Mouse (Mus musculus) embryonic stem cell, embryonic (primary cell): ENCODE results near the gene Larp4b.
"Not testable (repeated sequence)": the region's sequence is repeated elsewhere in the genome, so short reads cannot be mapped to it uniquely, and the experiment has no call there.

ENCODE experiments used
- CTCF ChIA-PET, 4 experiments: fragments of 300-600 bp in 2 of 4; fragments of 350-600 bp in 2 of 4; sonication (Branson Sonifier 250); formaldehyde crosslinking; loops; one replicate each; lab custom pipeline; 2022; ENCODE audit warnings: inconsistent platforms in 2 of 4; lab: Charles Lee
- POLR2A ChIA-PET, 4 experiments: fragments of 300-600 bp in 2 of 4; fragments of 350-600 bp in 2 of 4; sonication (Branson Sonifier 250); formaldehyde crosslinking; loops; one replicate each; lab custom pipeline; 2022; ENCODE audit warnings: antibody characterized with exemption in 4 of 4, inconsistent platforms in 1 of 4; lab: Charles Lee

Larp4b gene

GRCm38 (mm10) chr13:9093316-9094155 is at the start of gene Larp4b:
TSS of gene Larp4b (plus strand) at chr13:9093881.
- POLR2A ChIA-PET, result interaction anchor here in 3 of 4 experiments (0.5 to 3.7 kb wide), 33 partner anchors 9 to 1248 kb away, joined by 3 to 17 read pairs (median 3); partner anchors contain the start of gene Idi1 (in 1 of the 3)

GRCm38 (mm10) chr13:9044731-9045130 is 49.0 kb upstream of the Larp4b start:
- POLR2A ChIA-PET, result interaction anchor here in 1 of 4 experiments (0.7 kb wide), 1 partner anchor 15 kb away, joined by 3 read pairs; no protein-coding TSS in a partner anchor
- CTCF ChIA-PET, result no interaction called here

More at GRCm38 (mm10) chr13:9093316-9094155, at the start of gene Larp4b:
- CTCF ChIA-PET, result interaction anchor here in 2 of 4 experiments (0.7 kb wide), 2 partner anchors 296 to 1033 kb away, joined by 4 to 8 read pairs; no protein-coding TSS in a partner anchor

- POLR2A ChIA-PET, CTCF ChIA-PET: not testable (repeated sequence)
These were observed 41.5 kb upstream of the Larp4b start for GRCm38 (mm10) chr13:9052049-9052691.

GRCm38 (mm10) chr13:9057277-9057676 is 36.4 kb upstream of the Larp4b start:
- CTCF ChIA-PET, result no interaction called here
- POLR2A ChIA-PET, result no interaction called here

DNA sequence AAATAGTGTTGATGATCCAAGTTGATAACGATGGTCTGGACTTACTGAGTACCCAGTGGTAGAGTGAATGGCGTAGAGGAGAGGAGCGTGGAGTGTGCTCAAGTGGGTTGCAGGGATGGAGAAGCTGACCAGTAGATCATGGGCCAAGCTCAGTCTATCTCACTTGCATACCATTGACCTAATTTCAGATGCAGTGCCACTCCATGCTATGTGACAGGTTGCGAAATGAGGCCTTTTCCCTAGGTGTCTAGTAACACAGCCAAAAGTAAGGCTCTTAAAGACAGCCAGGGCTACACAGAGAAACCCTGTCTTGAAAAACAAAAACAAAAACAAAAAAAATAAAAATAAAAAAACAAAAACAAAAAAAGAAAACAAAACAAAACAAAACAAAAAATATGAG is 35.0 kb upstream of the Larp4b start:
- CTCF ChIA-PET, result no interaction called here
- POLR2A ChIA-PET, result no interaction called here

- POLR2A ChIA-PET, result interaction anchor here in 2 of 4 experiments (0.7 to 1.5 kb wide), 2 partner anchors 13 to 47 kb away, joined by 3 read pairs; no protein-coding TSS in a partner anchor
- CTCF ChIA-PET, result no interaction called here
These were observed 32.3 kb upstream of the Larp4b start for GRCm38 (mm10) chr13:9061394-9061793.

GRCm38 (mm10) chr13:9064196-9064595 is 29.5 kb upstream of the Larp4b start:
- ChIA-PET POLR2A (interaction anchor here in 1 of 4 experiments (1.0 to 1.3 kb wide), 2 partner anchors 10 to 158 kb away, joined by 3 read pairs; no protein-coding TSS in a partner anchor), CTCF (no interaction called here)

DNA sequence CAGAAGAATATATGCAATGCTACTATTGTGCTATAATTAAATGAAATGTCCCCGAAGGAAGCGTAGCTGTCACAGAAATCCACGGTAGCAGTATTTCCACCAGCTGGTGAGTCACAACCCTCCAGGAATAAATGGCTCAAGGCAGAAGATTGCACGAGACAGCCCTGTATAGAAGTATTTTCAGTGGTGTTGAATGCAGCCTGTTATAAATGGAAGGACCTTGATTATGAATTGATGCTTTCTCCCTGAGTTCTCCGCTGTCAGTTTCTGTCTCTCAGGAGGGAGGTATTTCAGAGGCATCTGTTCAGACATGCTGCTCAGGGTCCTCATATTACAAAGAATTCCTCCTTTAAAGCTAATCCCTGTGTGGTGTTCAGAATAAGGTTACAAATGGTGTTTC is 27.6 kb upstream of the Larp4b start:
- CTCF ChIA-PET, result no interaction called here
- POLR2A ChIA-PET, result no interaction called here

DNA sequence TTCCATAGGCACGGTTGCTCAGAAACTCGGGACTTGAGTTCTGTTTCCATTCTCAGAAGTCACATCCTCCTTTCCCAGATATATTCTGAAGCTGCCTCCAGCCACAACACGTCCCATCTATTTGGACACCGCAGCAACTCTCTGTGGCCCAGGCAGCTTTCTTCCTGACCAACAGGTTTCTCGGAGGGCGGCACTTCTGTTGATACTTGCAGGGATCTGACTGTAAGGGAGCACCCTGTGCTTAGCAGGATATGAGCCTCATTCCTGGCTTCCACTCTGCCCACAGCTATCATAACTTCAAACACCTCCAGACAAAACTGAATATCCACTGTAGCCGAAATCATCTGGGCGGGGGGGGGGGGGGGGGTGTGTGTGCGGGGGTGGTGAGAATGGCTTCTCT is 22.7 kb upstream of the Larp4b start:
- ChIA-PET CTCF (interaction anchor here in 1 of 4 experiments (0.9 kb wide), 1 partner anchor 53 kb away, joined by 10 read pairs; no protein-coding TSS in a partner anchor), POLR2A (interaction anchor here in 2 of 4 experiments (0.6 to 1.0 kb wide), 2 partner anchors 15 to 102 kb away, joined by 3 to 4 read pairs; no protein-coding TSS in a partner anchor)

DNA sequence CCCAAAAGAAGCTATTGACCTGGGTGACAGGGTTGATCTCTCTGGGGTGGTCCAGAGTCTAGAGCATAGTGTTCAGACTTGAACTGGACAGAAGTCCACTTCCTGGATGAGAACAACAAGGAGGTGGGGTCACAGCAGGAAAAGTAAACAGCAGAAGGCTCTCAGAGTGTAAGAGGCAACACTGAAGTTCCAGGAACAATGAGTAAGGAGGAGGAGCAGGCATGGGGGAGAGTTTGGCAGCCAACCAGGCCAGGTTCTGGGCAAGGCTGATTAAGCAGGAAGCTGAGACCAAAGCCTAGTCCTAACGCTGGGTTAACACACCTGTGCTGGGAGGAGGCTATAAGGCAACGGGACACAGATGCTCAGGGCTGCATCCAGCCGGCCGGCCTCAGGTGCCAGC is 19.9 kb upstream of the Larp4b start:
- POLR2A ChIA-PET, result interaction anchor here in 2 of 4 experiments (0.6 to 1.3 kb wide), 3 partner anchors 10 to 13 kb away, joined by 3 to 6 read pairs (median 3); no protein-coding TSS in a partner anchor
- CTCF ChIA-PET, result no interaction called here

DNA sequence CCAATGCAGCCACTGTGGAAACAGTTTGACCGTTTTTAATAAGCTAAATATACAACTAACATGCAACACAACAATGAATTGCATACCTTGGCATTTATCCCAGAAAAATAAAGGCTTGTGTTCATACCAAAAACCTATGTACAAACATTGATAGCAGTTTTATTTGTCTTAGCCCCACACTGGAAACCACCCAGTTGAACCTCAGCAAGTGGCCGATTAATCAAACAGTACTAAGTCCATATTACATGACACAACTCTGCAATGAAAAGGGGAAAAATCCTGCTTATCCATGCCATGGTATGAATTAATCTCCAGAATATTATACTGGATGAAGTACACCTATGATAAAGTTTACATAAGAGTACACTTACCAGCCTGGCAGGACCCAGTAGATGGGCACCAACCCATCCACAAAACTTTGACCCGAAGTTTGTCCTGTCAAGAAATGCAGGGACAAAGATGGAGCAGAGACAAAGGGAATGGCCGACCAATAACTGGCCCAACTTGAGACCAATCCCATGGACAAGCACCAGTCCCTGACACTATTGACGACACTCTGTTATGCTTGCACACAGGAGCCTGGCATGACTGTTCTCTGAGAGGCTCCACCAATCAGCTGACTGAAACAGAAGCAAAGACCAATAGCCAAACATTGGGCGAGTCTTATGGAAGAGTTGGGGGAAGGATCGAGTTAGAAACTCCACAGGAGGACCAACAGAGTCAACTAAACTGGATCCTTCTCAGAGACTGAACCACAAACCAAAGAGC is 17.7 kb upstream of the Larp4b start:
- POLR2A ChIA-PET, result interaction anchor here in 1 of 4 experiments (1.1 kb wide), 1 partner anchor 62 kb away, joined by 3 read pairs; no protein-coding TSS in a partner anchor
- CTCF ChIA-PET, result no interaction called here

GRCm38 (mm10) chr13:9082128-9082883 is 11.4 kb upstream of the Larp4b start:
- ChIA-PET CTCF (interaction anchor here in 1 of 4 experiments (0.7 kb wide), 1 partner anchor 107 kb away, joined by 3 read pairs; no protein-coding TSS in a partner anchor), POLR2A (interaction anchor here in 2 of 4 experiments (0.8 to 1.6 kb wide), 3 partner anchors 11 to 47 kb away, joined by 3 to 6 read pairs (median 4); no protein-coding TSS in a partner anchor)

DNA sequence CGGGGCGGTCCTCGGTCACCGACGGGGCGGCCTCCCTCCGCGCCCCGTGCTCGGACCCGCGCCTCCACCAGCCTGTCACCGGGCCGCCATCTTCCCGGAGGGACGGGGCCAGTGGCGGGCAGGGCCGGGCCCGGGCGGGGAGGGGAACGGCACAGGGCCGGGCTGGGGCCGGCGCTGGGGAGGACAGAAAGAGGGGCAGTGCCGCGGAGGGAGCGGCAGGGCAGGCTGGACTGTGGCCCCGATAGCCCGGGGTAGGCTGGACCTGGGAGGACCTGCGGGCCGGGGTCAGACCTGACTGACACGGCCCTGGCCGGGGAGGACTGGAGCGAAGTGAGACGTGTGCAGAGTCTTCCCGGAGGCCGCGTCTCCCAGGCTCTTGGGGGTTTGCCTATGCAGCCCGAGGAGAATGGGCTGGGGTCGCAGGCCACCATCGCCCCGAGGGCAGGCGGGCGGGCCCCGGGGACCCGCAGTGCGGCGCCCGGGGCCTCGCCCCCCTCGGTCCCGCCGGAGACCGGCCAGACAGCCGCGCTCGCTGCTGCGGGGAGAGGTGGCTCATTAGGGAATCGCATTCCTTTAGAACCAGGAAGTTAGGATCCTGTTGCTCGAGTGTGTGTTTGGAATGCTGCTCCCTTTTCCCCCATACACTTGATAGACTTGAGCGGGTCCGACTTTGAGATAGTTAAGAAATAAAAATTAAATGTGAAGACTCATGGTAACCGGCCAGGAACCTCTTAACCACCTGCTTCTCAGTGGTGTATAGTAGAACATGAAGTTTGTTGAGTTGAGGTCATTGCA is 702 bp downstream of the Larp4b start:
- ChIA-PET CTCF (no interaction called here), POLR2A (no interaction called here)

- ChIA-PET CTCF (no interaction called here), POLR2A (interaction anchor here in 1 of 4 experiments (1.2 to 1.6 kb wide), 2 partner anchors 13 to 105 kb away, joined by 3 to 4 read pairs; no protein-coding TSS in a partner anchor)
These were observed 5.6 kb downstream of the Larp4b start for GRCm38 (mm10) chr13:9099289-9099688.

DNA sequence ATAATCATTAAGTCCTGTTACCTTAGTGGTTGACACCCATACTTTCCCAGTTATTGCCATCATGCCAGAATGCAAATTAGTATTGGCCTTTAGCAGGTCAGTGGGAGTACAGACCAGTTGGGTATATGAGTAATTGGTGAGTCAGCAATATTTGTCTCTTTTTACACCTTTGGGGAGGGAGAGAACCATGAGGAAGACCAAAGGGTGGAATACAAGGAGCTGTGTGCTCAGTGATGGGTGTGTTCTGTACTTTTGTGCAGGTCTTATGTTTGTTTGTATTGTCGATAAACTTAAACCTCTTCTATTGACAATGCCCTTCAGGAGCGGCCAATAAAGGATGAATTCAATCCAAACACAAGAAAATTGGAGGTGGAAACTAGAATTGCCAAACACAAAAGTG is 6.8 kb downstream of the Larp4b start:
- ChIA-PET CTCF (no interaction called here), POLR2A (interaction anchor here in 1 of 4 experiments (0.8 to 2.3 kb wide), 3 partner anchors 10 to 106 kb away, joined by 3 to 8 read pairs (median 3); no protein-coding TSS in a partner anchor)

- CTCF ChIA-PET, result no interaction called here
- POLR2A ChIA-PET, result interaction anchor here in 3 of 4 experiments (0.6 to 3.2 kb wide), 8 partner anchors 9 to 41 kb away, joined by 3 to 14 read pairs (median 4); partner anchors contain the start of gene Larp4b (in 1 of the 3)
These were observed 12.6 kb downstream of the Larp4b start for GRCm38 (mm10) chr13:9106246-9106645.
